Mouse (Mus musculus) frontal cortex, postnatal 10 days (tissue): ENCODE measurements at regions not wholly inside any gene's neighbourhood (a gene's known extent, or its start where the extent isn't known, plus 50 kb on each side); places are given as distances from the start of the nearest gene placed in this dataset.

Source experiments
- DNase-seq, 2 experiments: peaks; one replicate each; pipeline ENCODE4 v3.0.0; 2022; ENCODE audit warnings: low spot score in 2 of 2, mixed read lengths in 1 of 2

DNA sequence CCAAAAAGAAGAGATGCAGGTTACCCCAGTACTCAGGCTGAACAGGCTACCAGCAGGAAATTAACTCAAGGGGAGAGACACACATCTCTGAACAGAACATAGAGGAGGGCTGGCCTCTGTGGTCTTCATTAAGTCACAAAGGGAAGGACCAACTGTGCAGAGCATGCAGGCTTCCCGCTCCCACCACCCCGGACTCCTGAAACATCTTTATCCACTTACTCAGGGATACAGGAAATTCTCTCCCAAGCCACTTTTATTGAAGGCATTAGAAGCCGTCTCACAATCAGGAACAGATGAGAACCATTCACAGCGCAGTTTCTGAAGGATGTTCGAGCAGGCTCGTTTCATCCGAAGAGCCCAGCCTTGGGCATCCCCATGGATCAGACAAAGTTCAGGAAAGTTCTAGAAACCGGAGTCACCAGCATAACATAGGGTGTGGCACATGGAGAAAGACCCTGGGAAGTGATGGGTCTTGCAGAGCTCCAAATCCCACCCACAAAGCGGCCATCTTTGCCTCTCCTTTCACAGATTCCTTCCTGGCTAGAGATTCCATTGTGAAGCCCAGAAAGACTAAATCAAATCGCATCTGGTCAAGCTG, 55.9 kb upstream of the Zbtb40 start:
- DNase-seq: no peak

DNA sequence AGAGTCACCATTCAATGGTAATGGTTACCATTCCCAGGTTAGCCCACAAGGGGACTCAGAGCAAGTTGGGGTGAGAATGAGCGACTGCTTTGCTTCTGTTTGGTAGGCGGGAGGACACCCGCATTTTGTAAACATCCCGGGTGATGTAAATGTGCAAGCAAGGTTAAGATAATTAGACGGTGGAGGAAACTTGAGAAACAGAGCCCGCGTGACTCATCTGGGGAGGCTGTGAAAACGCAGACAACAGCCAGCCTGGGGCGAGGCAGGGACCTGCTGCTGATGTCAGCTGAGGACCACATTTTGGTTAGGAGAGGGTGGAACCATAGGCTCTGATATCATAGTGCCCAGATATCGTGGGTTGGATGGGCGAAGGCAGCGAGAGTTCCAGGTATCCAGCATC, 52.6 kb upstream of the Zbtb40 start:
- no peak for DNase-seq

DNA sequence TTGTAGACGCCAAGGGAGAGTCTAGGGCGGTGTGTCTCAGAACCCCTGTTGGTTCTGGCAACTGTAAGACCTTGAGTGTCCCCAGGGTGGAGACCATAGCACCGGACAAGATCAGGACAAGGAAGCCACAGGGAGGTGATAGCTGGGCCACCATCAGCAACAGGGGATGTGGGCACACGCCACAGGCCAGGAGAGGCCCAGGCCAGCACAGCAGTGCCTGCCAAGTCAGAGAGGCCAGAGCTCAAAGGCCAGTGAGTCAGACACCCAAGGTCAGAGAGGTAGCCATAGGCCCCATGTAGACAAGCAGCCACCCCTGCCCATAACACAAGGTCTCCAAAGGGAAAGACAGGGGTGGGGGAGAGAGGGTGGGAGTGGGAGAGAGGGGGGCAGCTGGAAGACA, 52.2 kb upstream of the Zbtb40 start:
- no peak for DNase-seq
